18 mouse cellular contexts compared by ENCODE assay signal in genomic region chr3:58808636-58809035, GRCm38 (mm10). TPM values are rescaled to one million over a fixed set of nuclear protein-coding genes. Genes with fewer than 3 reads are reported as not detected.
DNase-seq lines count a peak whose midpoint lies in the region; ATAC-seq lines count a peak whose summit lies in the region.
"Had no signal": no experiment of that assay in that cellular context is flagged by ENCODE, and none has a peak within 500 bp of the region (broad histone marks: within the 10 kb centered on the region; RNA-seq: fewer than 3 reads in every experiment).

No protein-coding gene starts in this region.

- H3K27ac ChIP-seq in midbrain, embryonic 14.5 days (replicated peaks; ENCODE audit: low read depth, low read length) = 0 out of 2 replicates have a peak overlapping the region, but pooled peaks have one; percentile 13
- no peak overlapping the region for H3K27ac ChIP-seq in midbrain, embryonic 11.5 days (ENCODE audit: low read depth, low read length)
- H3K27ac ChIP-seq: embryonic facial prominence, embryonic 13.5 days; gastrocnemius, adult 2 months; heart, embryonic 13.5 days; hindbrain, embryonic 12.5 days had no signal

- no peak overlapping the region for H3K4me3 ChIP-seq in midbrain, embryonic 14.5 days (replicated peaks; ENCODE audit: low read depth, low read length)
- H3K4me3 ChIP-seq in midbrain, embryonic 11.5 days (ENCODE audit: low read depth, low read length) = no peak overlapping the region
- H3K4me3 ChIP-seq: embryonic facial prominence, embryonic 13.5 days; gastrocnemius, adult 2 months; heart, embryonic 13.5 days; hindbrain, embryonic 12.5 days had no signal

- H3K4me2 ChIP-seq in midbrain, embryonic 14.5 days (ENCODE audit: low read length) = no peak overlapping the region
- no peak overlapping the region for H3K4me2 ChIP-seq in midbrain, embryonic 11.5 days
- H3K4me2 ChIP-seq: embryonic facial prominence, embryonic 13.5 days; heart, embryonic 13.5 days; hindbrain, embryonic 12.5 days had no signal

- DNase-seq in cerebellum, adult 11-12 months = peak; percentile 39
- no peak for DNase-seq in cerebellum, adult 9-10 months
- DNase-seq in cerebellum, postnatal 25 days = peak; percentile 36 to 65
- DNase-seq in cerebellum, adult 8-10 months = no peak
- no peak for DNase-seq in midbrain, embryonic 14.5 days
- no peak for DNase-seq in midbrain, embryonic 11.5 days (ENCODE audit: low spot score, missing footprints)
- DNase-seq in cerebellum, postnatal 36 days = peak; percentile 25 to 32
- DNase-seq: adrenal gland, postnatal 14 days; gastrocnemius, adult 2 months; gastrocnemius, postnatal 25 days; heart, postnatal 36 days had no signal

- no peaks in the 10 kb centered on the region for H3K9me3 ChIP-seq in midbrain, embryonic 14.5 days (ENCODE audit: control insufficient read depth, low read length)
- H3K9me3 ChIP-seq in midbrain, embryonic 11.5 days (ENCODE audit: control insufficient read depth, low read length) = no peaks in the 10 kb centered on the region
- H3K9me3 ChIP-seq: embryonic facial prominence, embryonic 13.5 days; heart, embryonic 13.5 days; hindbrain, embryonic 12.5 days had no signal

- H3K27me3 ChIP-seq in midbrain, embryonic 14.5 days (ENCODE audit: control insufficient read depth, insufficient read depth, low read length) = no peaks in the 10 kb centered on the region
- peaks cover 22% of the 10 kb centered on the region; the same call in 1 of the 2 replicates for H3K27me3 ChIP-seq in midbrain, embryonic 11.5 days (ENCODE audit: control insufficient read depth, insufficient read depth, low read length)
- H3K27me3 ChIP-seq: embryonic facial prominence, embryonic 13.5 days; hindbrain, embryonic 12.5 days had no signal

- WGBS in midbrain, embryonic 14.5 days = 87% methylated on average over 5 of the region's 5 CpGs
- WGBS in midbrain, embryonic 11.5 days = 93% methylated on average over 5 of the region's 5 CpGs

- no peak overlapping the region for H3K9ac ChIP-seq in midbrain, embryonic 14.5 days (replicated peaks; ENCODE audit: low read length)
- H3K9ac ChIP-seq in midbrain, embryonic 11.5 days (ENCODE audit: low read length) = no peak overlapping the region
- H3K9ac ChIP-seq: embryonic facial prominence, embryonic 13.5 days; heart, embryonic 13.5 days; hindbrain, embryonic 12.5 days had no signal

- peaks cover 9% of the 10 kb centered on the region; the same call in 1 of the 2 replicates for H3K4me1 ChIP-seq in midbrain, embryonic 14.5 days (ENCODE audit: control insufficient read depth, insufficient read depth, low read length)
- H3K4me1 ChIP-seq in midbrain, embryonic 11.5 days (ENCODE audit: control insufficient read depth, insufficient read depth, low read length) = peaks cover 3% of the 10 kb centered on the region; the same call in 1 of the 2 replicates
- H3K4me1 ChIP-seq: hindbrain, embryonic 12.5 days had no signal

- H3K36me3 ChIP-seq in midbrain, embryonic 14.5 days (ENCODE audit: control insufficient read depth, insufficient read depth, low read length) = no peaks in the 10 kb centered on the region
- no peaks in the 10 kb centered on the region for H3K36me3 ChIP-seq in midbrain, embryonic 11.5 days (ENCODE audit: control insufficient read depth, insufficient read depth, low read length)
- H3K36me3 ChIP-seq: embryonic facial prominence, embryonic 13.5 days; heart, embryonic 13.5 days; hindbrain, embryonic 12.5 days had no signal

- ATAC-seq in midbrain, embryonic 14.5 days (ENCODE audit: low FRiP score, low TSS enrichment) = no peak
- ATAC-seq in midbrain, embryonic 11.5 days (ENCODE audit: low FRiP score) = no peak
- ATAC-seq: hindbrain, embryonic 16.5 days; inflammation-experienced regulatory T-cells, adult 6 months; intestine, postnatal 0 days had no signal

RNA-seq across cellular contexts. Expression of gene Mindy4b-ps, which starts 13.5 kb away (rescaled TPM):
- not detected in 2 replicates for polyA plus RNA-seq in midbrain, embryonic 14.5 days (2014; fragmentation: Nextera tagmentation; extraction: Ambion mirVana)
- not detected in 2 replicates for polyA plus RNA-seq in midbrain, embryonic 11.5 days (2014; fragmentation: Nextera tagmentation; extraction: Ambion mirVana)
- polyA plus RNA-seq: C2C12; embryonic facial prominence, embryonic 13.5 days; hindbrain, embryonic 12.5 days; inflammation-experienced regulatory T-cells, adult 6 months; intestine, postnatal 0 days had no signal

Comparison
In these comparisons a context has a peak if more than half of its experiments do, and no peak if none do; other contexts are left out.
1. DNase-seq: peak in cerebellum, adult 11-12 months (single experiment), cerebellum, postnatal 25 days (2 of 2) and cerebellum, postnatal 36 days (2 of 2); none in cerebellum, adult 9-10 months (single experiment), cerebellum, adult 8-10 months (single experiment), midbrain, embryonic 14.5 days (single experiment) and midbrain, embryonic 11.5 days (single experiment).